15 mouse cellular contexts compared by ENCODE assay signal in genomic region chr1:134339757-134340619, GRCm38 (mm10). TPM values are rescaled to one million over a fixed set of nuclear protein-coding genes. Genes with fewer than 3 reads are reported as not detected.
DNase-seq lines count a peak whose midpoint lies in the region; ATAC-seq and TF ChIP-seq lines count a peak whose summit lies in the region.
"Had no signal": no experiment of that assay in that cellular context is flagged by ENCODE, and none has a peak within 500 bp of the region (broad histone marks: within the 10 kb centered on the region; RNA-seq: fewer than 3 reads in every experiment).

No protein-coding gene starts in this region.

- no peak overlapping the region for H3K4me3 ChIP-seq in heart, embryonic 10.5 days
- no peak overlapping the region for H3K4me3 ChIP-seq in left cerebral cortex, adult 2 months
- no peak overlapping the region for H3K4me3 ChIP-seq in ES-Bruce4 (ENCODE audit: low read depth, low read length)
- H3K4me3 ChIP-seq in heart, embryonic 16.5 days (ENCODE audit: low read length): no peak overlapping the region
- H3K4me3 ChIP-seq: midbrain, embryonic 12.5 days had no signal

- DNase-seq in heart, embryonic 10.5 days (ENCODE audit: low spot score): no peak
- DNase-seq in heart, postnatal 25 days (ENCODE audit: low spot score): no peak
- DNase-seq in left cerebral cortex, adult 2 months (ENCODE audit: extremely low spot score in 1 of 2, low spot score in 2 of 2): no peak
- no peak for DNase-seq in left cerebral cortex, adult 8-10 months (ENCODE audit: low spot score in 2 of 2)
- no peak for DNase-seq in adrenal gland, postnatal 25 days
- DNase-seq: embryo, embryonic 11 days; lung, adult 2 months had no signal

- 92% methylated on average over 18 of the region's 18 CpGs for WGBS in heart, embryonic 10.5 days
- WGBS in heart, embryonic 16.5 days: 91% methylated on average over 18 of the region's 18 CpGs

- peaks cover 82% of the 10 kb centered on the region for H3K4me1 ChIP-seq in heart, embryonic 10.5 days
- no peaks in the 10 kb centered on the region for H3K4me1 ChIP-seq in ES-Bruce4 (ENCODE audit: control insufficient read depth, insufficient read depth, low read length)
- H3K4me1 ChIP-seq in heart, embryonic 16.5 days (ENCODE audit: control insufficient read depth, insufficient read depth, low read length): peaks cover 71% of the 10 kb centered on the region

- no peak for TF ChIP-seq EP300 in ES-Bruce4 (IDR thresholded peaks at IDR 0.05; ENCODE audit: insufficient read depth, low read depth, low read length)

- intact Hi-C loops in heart, postnatal 25 days (cut with DNase I): no loop called here
- intact Hi-C loops in left cerebral cortex, adult 2 months (cut with DNase I): loop anchor here (10.0 kb wide), 2 partner anchors 285 to 425 kb away; no protein-coding TSS in a partner anchor

- no peaks in the 10 kb centered on the region for H3K27me3 ChIP-seq in heart, embryonic 10.5 days (ENCODE audit: insufficient read depth, poor library complexity, severe bottlenecking)
- H3K27me3 ChIP-seq in ES-Bruce4 (ENCODE audit: control insufficient read depth, insufficient read depth, low read length, poor library complexity, severe bottlenecking): no peaks in the 10 kb centered on the region
- no peaks in the 10 kb centered on the region for H3K27me3 ChIP-seq in heart, embryonic 16.5 days (ENCODE audit: control insufficient read depth, insufficient read depth, low read length)

- TF ChIP-seq POLR2A in ES-Bruce4 (IDR thresholded peaks at IDR 0.05; ENCODE audit: insufficient read depth, low read length): no peak

- no peak for ATAC-seq in heart, embryonic 16.5 days (replicated peaks; ENCODE audit: extremely low read depth, insufficient read depth, low FRiP score)
- no peak for ATAC-seq in granulocyte monocyte progenitor cell, adult 5-6 weeks (replicated peaks; ENCODE audit: poor library complexity, severe bottlenecking)
- ATAC-seq: inflammation-experienced regulatory T-cells, adult 6 months had no signal

- 0 out of 2 replicates have a peak, but pooled peaks cover 4% of the 10 kb centered on the region for H3K36me3 ChIP-seq in heart, embryonic 10.5 days
- no peaks in the 10 kb centered on the region for H3K36me3 ChIP-seq in ES-Bruce4 (ENCODE audit: control insufficient read depth, insufficient read depth, low read length, poor library complexity, severe bottlenecking)
- no peaks in the 10 kb centered on the region for H3K36me3 ChIP-seq in heart, embryonic 16.5 days (ENCODE audit: control insufficient read depth, insufficient read depth)
- H3K36me3 ChIP-seq: midbrain, embryonic 12.5 days had no signal

- H3K27ac ChIP-seq in heart, embryonic 10.5 days: peak overlapping the region; percentile 59; the same call in 1 of the 2 replicates
- no peak overlapping the region for H3K27ac ChIP-seq in left cerebral cortex, adult 2 months
- H3K27ac ChIP-seq in ES-Bruce4 (ENCODE audit: insufficient read depth, low read length): no peak overlapping the region
- H3K27ac ChIP-seq in heart, embryonic 16.5 days (ENCODE audit: low read length): peak overlapping the region; percentile 76
- H3K27ac ChIP-seq: midbrain, embryonic 12.5 days had no signal

- no peak overlapping the region for H3K9ac ChIP-seq in ES-Bruce4 (ENCODE audit: low read depth, poor library complexity, severe bottlenecking)
- no peak overlapping the region for H3K9ac ChIP-seq in heart, embryonic 16.5 days (ENCODE audit: low read length)
- H3K9ac ChIP-seq: midbrain, embryonic 12.5 days had no signal

- H3K9me3 ChIP-seq in heart, embryonic 10.5 days: no peaks in the 10 kb centered on the region
- no peaks in the 10 kb centered on the region for H3K9me3 ChIP-seq in ES-Bruce4 (replicated peaks; ENCODE audit: control insufficient read depth, insufficient read depth, low read length, poor library complexity, severe bottlenecking)
- H3K9me3 ChIP-seq in heart, embryonic 16.5 days (replicated peaks; ENCODE audit: control insufficient read depth, low read length): no peaks in the 10 kb centered on the region
- H3K9me3 ChIP-seq: midbrain, embryonic 12.5 days had no signal

- no peak overlapping the region for H3K4me2 ChIP-seq in heart, embryonic 16.5 days (ENCODE audit: low read depth, low read length)
- H3K4me2 ChIP-seq: midbrain, embryonic 12.5 days had no signal

- TF ChIP-seq CTCF in left cerebral cortex, adult 2 months (IDR thresholded peaks at IDR 0.05): peak; percentile 12
- peak; percentile 33 for TF ChIP-seq CTCF in ES-Bruce4 (IDR thresholded peaks at IDR 0.05; ENCODE audit: low read depth, low read length)

RNA-seq across cellular contexts. Expression of gene Ppfia4, which starts 7.3 kb away (rescaled TPM):
- polyA plus RNA-seq in heart, embryonic 10.5 days (2016; fragmentation: Nextera tagmentation; extraction: Ambion mirVana): 8.5 and 16.0 TPM in 2 replicates
- total RNA-seq in heart, postnatal 25 days (2021): 1 to 10 TPM; 1.6 to 1.9 TPM
- total RNA-seq in left cerebral cortex, adult 2 months (2021): 10 to 100 TPM; 50.7 to 50.8 TPM
- 10 to 100 TPM; 51.1 to 57.9 (median 55.8) TPM for total RNA-seq in left cerebral cortex, adult 8-10 months (2022)
- 8.8 and 11.0 TPM in 2 replicates for polyA plus RNA-seq in ES-Bruce4 (2011; ENCODE audit: insufficient read depth, insufficient read length, low read depth, missing spikeins)
- 10.6 and 11.4 TPM in 2 replicates for polyA plus RNA-seq in heart, embryonic 16.5 days (2015; fragmentation: Nextera tagmentation; extraction: Ambion mirVana)
- 6.4 and 12.5 TPM in 2 replicates for total RNA-seq in granulocyte monocyte progenitor cell, adult 5-6 weeks (2014; fragmentation: Nextera tagmentation)
- total RNA-seq in granulocyte monocyte progenitor cell, adult 5-6 weeks (2017): 4.1 and 4.6 TPM in 2 replicates
- total RNA-seq in adrenal gland, postnatal 25 days (2021): 0.67 and 2.0 TPM in 2 replicates

RNA-seq across cellular contexts. Expression of gene Tmem183a, which starts 21.8 kb away (rescaled TPM):
- 81.9 and 95.9 TPM in 2 replicates for polyA plus RNA-seq in heart, embryonic 10.5 days (2016; fragmentation: Nextera tagmentation; extraction: Ambion mirVana)
- total RNA-seq in heart, postnatal 25 days (2021): 10 to 100 TPM; 19.4 to 19.8 TPM
- total RNA-seq in left cerebral cortex, adult 2 months (2021): 10 to 100 TPM; 57.2 to 70.8 TPM
- 10 to 100 TPM; 50.0 to 66.6 (median 59.1) TPM for total RNA-seq in left cerebral cortex, adult 8-10 months (2022)
- polyA plus RNA-seq in ES-Bruce4 (2011; ENCODE audit: insufficient read depth, insufficient read length, low read depth, missing spikeins): 105 and 110 TPM in 2 replicates
- 57.5 and 60.4 TPM in 2 replicates for polyA plus RNA-seq in heart, embryonic 16.5 days (2015; fragmentation: Nextera tagmentation; extraction: Ambion mirVana)
- 31.8 and 34.3 TPM in 2 replicates for total RNA-seq in granulocyte monocyte progenitor cell, adult 5-6 weeks (2014; fragmentation: Nextera tagmentation)
- total RNA-seq in granulocyte monocyte progenitor cell, adult 5-6 weeks (2017): 53.6 and 115 TPM in 2 replicates
- 47.2 and 56.3 TPM in 2 replicates for total RNA-seq in adrenal gland, postnatal 25 days (2021)

RNA-seq across cellular contexts. Expression of gene 4933406M09Rik, which starts 45.8 kb away (rescaled TPM):
- not detected in 2 replicates for polyA plus RNA-seq in heart, embryonic 10.5 days (2016; fragmentation: Nextera tagmentation; extraction: Ambion mirVana)
- not detected for total RNA-seq in heart, postnatal 25 days (2021)
- not detected for total RNA-seq in left cerebral cortex, adult 2 months (2021)
- not detected for total RNA-seq in left cerebral cortex, adult 8-10 months (2022)
- polyA plus RNA-seq in ES-Bruce4 (2011; ENCODE audit: insufficient read depth, insufficient read length, low read depth, missing spikeins): not detected in 2 replicates
- polyA plus RNA-seq in heart, embryonic 16.5 days (2015; fragmentation: Nextera tagmentation; extraction: Ambion mirVana): not detected in 2 replicates
- not detected in 2 replicates for total RNA-seq in granulocyte monocyte progenitor cell, adult 5-6 weeks (2014; fragmentation: Nextera tagmentation)
- not detected in 2 replicates for total RNA-seq in granulocyte monocyte progenitor cell, adult 5-6 weeks (2017)
- total RNA-seq in adrenal gland, postnatal 25 days (2021): not detected in 2 replicates
- total RNA-seq: left cerebral cortex, postnatal 14 days had no signal
- polyA plus RNA-seq: G1E; inflammation-experienced regulatory T-cells, adult 6 months; lung, adult 2 months; midbrain, embryonic 12.5 days; spleen, adult 2 months had no signal

RNA-seq across cellular contexts. Expression of gene Myog, which starts 50.2 kb away (rescaled TPM):
- 0.86 and 2.3 TPM in 2 replicates for polyA plus RNA-seq in heart, embryonic 10.5 days (2016; fragmentation: Nextera tagmentation; extraction: Ambion mirVana)
- total RNA-seq in heart, postnatal 25 days (2021): not detected
- not detected for total RNA-seq in left cerebral cortex, adult 2 months (2021)
- total RNA-seq in left cerebral cortex, adult 8-10 months (2022): not detected
- not detected in 2 replicates for polyA plus RNA-seq in ES-Bruce4 (2011; ENCODE audit: insufficient read depth, insufficient read length, low read depth, missing spikeins)
- polyA plus RNA-seq in heart, embryonic 16.5 days (2015; fragmentation: Nextera tagmentation; extraction: Ambion mirVana): 2.0 and 3.3 TPM in 2 replicates
- not detected in 2 replicates for total RNA-seq in granulocyte monocyte progenitor cell, adult 5-6 weeks (2014; fragmentation: Nextera tagmentation)
- not detected in 2 replicates for total RNA-seq in granulocyte monocyte progenitor cell, adult 5-6 weeks (2017)
- total RNA-seq in adrenal gland, postnatal 25 days (2021): not detected in 2 replicates
- total RNA-seq: G1E; left cerebral cortex, postnatal 14 days had no signal
- polyA plus RNA-seq: G1E; inflammation-experienced regulatory T-cells, adult 6 months; spleen, adult 2 months had no signal

Comparison
In these comparisons a context has a peak if more than half of its experiments do, and no peak if none do; other contexts are left out.
1. H3K27ac ChIP-seq: peak in heart, embryonic 10.5 days (single experiment) and heart, embryonic 16.5 days (single experiment); none in left cerebral cortex, adult 2 months (single experiment) and ES-Bruce4 (single experiment).